Mouse (Mus musculus): Measurements from ENCODE around the gene Wdr91. TPM values are rescaled to one million over a fixed set of nuclear protein-coding genes. Genes with fewer than 3 reads are reported as not detected.

Gene Wdr91
- polyA plus RNA-seq, 1 experiment = 30.4 TPM

GRCm38 (mm10) chr6:34868507-34869217, 42.0 kb downstream of the Wdr91 start:
- DNase-seq = no peak
- WGBS = 50% methylated on average over 20 of the region's 20 CpGs
- H3K4me1 ChIP-seq (ENCODE audit: control insufficient read depth, insufficient read depth, low read length) = peaks cover 65% of the 10 kb centered on the region
- H3K4me3 ChIP-seq (replicated peaks; ENCODE audit: extremely low read depth, low read depth, low read length) = no peak overlapping the region
- TF ChIP-seq POLR2A (IDR thresholded peaks at IDR 0.05; ENCODE audit: borderline replicate concordance, extremely low read depth, low read depth, low read length) = no peak
- no peak for TF ChIP-seq CTCF (IDR thresholded peaks at IDR 0.05; ENCODE audit: insufficient read depth, low read length)

- no peak overlapping the region for H3K4me3 ChIP-seq (replicated peaks; ENCODE audit: extremely low read depth, low read depth, low read length)
Observed at GRCm38 (mm10) chr6:34867995-34868350, 42.7 kb downstream of the Wdr91 start.

GRCm38 (mm10) chr6:34867301-34867994, 43.2 kb downstream of the Wdr91 start:
- no peak for DNase-seq
- peaks cover 58% of the 10 kb centered on the region for H3K4me1 ChIP-seq (ENCODE audit: control insufficient read depth, insufficient read depth, low read length)
- peak overlapping the region; percentile 11 for H3K4me3 ChIP-seq (replicated peaks; ENCODE audit: extremely low read depth, low read depth, low read length)
- no peak for TF ChIP-seq POLR2A (IDR thresholded peaks at IDR 0.05; ENCODE audit: borderline replicate concordance, extremely low read depth, low read depth, low read length)
- WGBS = 63% methylated on average over 16 of the region's 16 CpGs

More at GRCm38 (mm10) chr6:34867995-34868350, 42.7 kb downstream of the Wdr91 start:
- peaks cover 63% of the 10 kb centered on the region for H3K4me1 ChIP-seq (ENCODE audit: control insufficient read depth, insufficient read depth, low read length)
- 42% methylated on average over 10 of the region's 10 CpGs for WGBS
- no peak for TF ChIP-seq CTCF (IDR thresholded peaks at IDR 0.05; ENCODE audit: insufficient read depth, low read length)
- no peak for TF ChIP-seq POLR2A (IDR thresholded peaks at IDR 0.05; ENCODE audit: borderline replicate concordance, extremely low read depth, low read depth, low read length)
- DNase-seq = no peak

GRCm38 (mm10) chr6:34866786-34867185, 43.9 kb downstream of the Wdr91 start:
- 38% methylated on average over 8 of the region's 8 CpGs for whole genome bisulfite sequencing
- no peak for DNase-seq
- Histone ChIP-seq H3K4me1 (ENCODE audit: control insufficient read depth, insufficient read depth, low read length) (peaks cover 56% of the 10 kb centered on the region), H3K4me3 (replicated peaks; ENCODE audit: extremely low read depth, low read depth, low read length) (peak overlapping the region; percentile 9)
- TF ChIP-seq POLR2A (IDR thresholded peaks at IDR 0.05; ENCODE audit: borderline replicate concordance, extremely low read depth, low read depth, low read length) = peak; percentile 46; the same call in 1 of the 2 replicates
- no peak for TF ChIP-seq CTCF (IDR thresholded peaks at IDR 0.05; ENCODE audit: insufficient read depth, low read length)

- DNase-seq = peak; percentile 63
- 16% methylated on average over 7 of the region's 7 CpGs for WGBS
- Histone ChIP-seq H3K4me1 (ENCODE audit: control insufficient read depth, insufficient read depth, low read length) (peaks cover 56% of the 10 kb centered on the region), H3K4me3 (replicated peaks; ENCODE audit: extremely low read depth, low read depth, low read length) (no peak overlapping the region)
- TF ChIP-seq CTCF (IDR thresholded peaks at IDR 0.05; ENCODE audit: insufficient read depth, low read length) = no peak
- TF ChIP-seq POLR2A (IDR thresholded peaks at IDR 0.05; ENCODE audit: borderline replicate concordance, extremely low read depth, low read depth, low read length) = peak; percentile 8; the same call in 1 of the 2 replicates
Observed at GRCm38 (mm10) chr6:34865711-34866593, 44.7 kb downstream of the Wdr91 start.

GRCm38 (mm10) chr6:34865213-34865612, 45.5 kb downstream of the Wdr91 start:
- DNase-seq = peak; percentile 42
- peak overlapping the region; percentile 35 for H3K4me3 ChIP-seq (replicated peaks; ENCODE audit: extremely low read depth, low read depth, low read length)
- H3K4me1 ChIP-seq (ENCODE audit: control insufficient read depth, insufficient read depth, low read length) = peaks cover 54% of the 10 kb centered on the region
- TF ChIP-seq POLR2A (IDR thresholded peaks at IDR 0.05; ENCODE audit: borderline replicate concordance, extremely low read depth, low read depth, low read length) = no peak
- TF ChIP-seq CTCF (IDR thresholded peaks at IDR 0.05; ENCODE audit: insufficient read depth, low read length) = no peak
- 13% methylated on average over 5 of the region's 5 CpGs for WGBS

- Histone ChIP-seq H3K4me3 (replicated peaks; ENCODE audit: extremely low read depth, low read depth, low read length) (peak overlapping the region; percentile 60), H3K4me1 (ENCODE audit: control insufficient read depth, insufficient read depth, low read length) (peaks cover 43% of the 10 kb centered on the region)
- 25% methylated on average over 9 of the region's 9 CpGs for WGBS
- no peak for DNase-seq
- TF ChIP-seq POLR2A (IDR thresholded peaks at IDR 0.05; ENCODE audit: borderline replicate concordance, extremely low read depth, low read depth, low read length) (no peak), CTCF (IDR thresholded peaks at IDR 0.05; ENCODE audit: insufficient read depth, low read length) (no peak)
Observed at GRCm38 (mm10) chr6:34863786-34864514, 46.7 kb downstream of the Wdr91 start.

GRCm38 (mm10) chr6:34862791-34863403, 47.8 kb downstream of the Wdr91 start, which contains the start of gene Tmem140:
TSS of gene Tmem140 (plus strand) at chr6:34863146.
- TF ChIP-seq POLR2A (IDR thresholded peaks at IDR 0.05; ENCODE audit: borderline replicate concordance, extremely low read depth, low read depth, low read length) (peak; percentile 96), CTCF (IDR thresholded peaks at IDR 0.05; ENCODE audit: insufficient read depth, low read length) (no peak)
- peaks cover 34% of the 10 kb centered on the region for H3K4me1 ChIP-seq (ENCODE audit: control insufficient read depth, insufficient read depth, low read length)
- peak within 1 kb of the TSS; percentile 99 for H3K4me3 ChIP-seq (replicated peaks; ENCODE audit: extremely low read depth, low read depth, low read length)
- peak; percentile 67 for DNase-seq
- WGBS = 4% methylated on average over 11 of the region's 11 CpGs

All from lung, adult 2 months (tissue).